Mouse (Mus musculus) heart, embryonic 11.5 days (tissue): ENCODE measurements around the gene Fbxl17. TPM values are rescaled to one million over a fixed set of nuclear protein-coding genes. Genes with fewer than 3 reads are reported as not detected.

ENCODE experiments used
- ATAC-seq: fragments of 200-750 bp; cut with Nextera tagmentation; replicated peaks from 2 replicates; pipeline ENCODE4 v1.8.0; 2017; ENCODE audit warnings: moderate library complexity; ENCODE audit not compliant: insufficient number of reproducible peaks, low FRiP score, low TSS enrichment
- H3K27ac ChIP-seq: fragments of 300-500 bp; sonication (generic); 2 replicates; pipeline ENCODE4 v1.5.1; 2014; ENCODE audit warnings: mild to moderate bottlenecking, low read depth, low read length
- H3K27me3 ChIP-seq: fragments of 300-500 bp; sonication (generic); 2 replicates; pipeline ENCODE4 v1.6.1; 2014; ENCODE audit warnings: mild to moderate bottlenecking, low read length, mixed read lengths; ENCODE audit not compliant: control insufficient read depth, insufficient read depth
- H3K36me3 ChIP-seq: fragments of 300-500 bp; sonication (generic); 2 replicates; pipeline ENCODE4 v1.6.1; 2014; ENCODE audit warnings: mild to moderate bottlenecking, low read length, moderate library complexity, mixed read lengths; ENCODE audit not compliant: control insufficient read depth, insufficient read depth
- H3K4me1 ChIP-seq: fragments of 300-500 bp; sonication (generic); 2 replicates; pipeline ENCODE4 v1.6.1; 2014; ENCODE audit warnings: low read length; ENCODE audit not compliant: control insufficient read depth, insufficient read depth
- H3K4me2 ChIP-seq: fragments of 300-500 bp; sonication (generic); 2 replicates; pipeline ENCODE4 v1.6.1; 2014; ENCODE audit warnings: mild to moderate bottlenecking, moderate library complexity
- H3K4me3 ChIP-seq: fragments of 300-500 bp; sonication (generic); 2 replicates; pipeline ENCODE4 v1.5.1; 2014; ENCODE audit warnings: low read depth, low read length
- H3K9ac ChIP-seq: fragments of 300-500 bp; sonication (generic); 2 replicates; pipeline ENCODE4 v1.6.1; 2014; ENCODE audit warnings: mild to moderate bottlenecking, low read depth, low read length, moderate library complexity
- H3K9me3 ChIP-seq: fragments of 300-500 bp; sonication (generic); replicated peaks from 2 replicates; pipeline ENCODE4 v1.6.1; 2016; ENCODE audit warnings: low read length; ENCODE audit not compliant: control insufficient read depth
- WGBS: fragments of 180-500 bp; shearing (Covaris S2); extraction: QIAGEN DNeasy Blood & Tissue Kit; methylation state at CpG from one replicate; pipeline ENCODE4 v1.1.7; 2014; ENCODE audit not compliant: insufficient replicate concordance; 5-methylcytosine and 5-hydroxymethylcytosine counted together
- polyA plus RNA-seq: library from polyadenylated mRNA; unstranded; fragments of >200 nt; fragmentation: Nextera tagmentation; extraction: Ambion mirVana; gene quantifications from 2 replicates; pipeline ENCODE4 v1.2.1, GENCODE M21; 2014

The Fbxl17 gene
- polyA plus RNA-seq, 1 experiment from 2014 or later, result 6.4 TPM

- H3K4me2 ChIP-seq, result no peak overlapping the region
- no peak for ATAC-seq
- no peak overlapping the region for H3K27ac ChIP-seq
- H3K9me3 ChIP-seq, result no peaks in the 10 kb centered on the region
- H3K36me3 ChIP-seq, result no peaks in the 10 kb centered on the region
- no peak overlapping the region for H3K4me3 ChIP-seq
- no peaks in the 10 kb centered on the region; the same call in 1 of the 2 replicates for H3K4me1 ChIP-seq
- H3K27me3 ChIP-seq, result no peaks in the 10 kb centered on the region
- WGBS, result 77% methylated on average over 10 of the region's 10 CpGs
- no peak overlapping the region for H3K9ac ChIP-seq
Measured at GRCm38 (mm10) chr17:63447691-63448090, 52.1 kb downstream of the Fbxl17 start.

GRCm38 (mm10) chr17:63446971-63447679, 52.7 kb downstream of the Fbxl17 start:
- H3K27ac ChIP-seq, result no peak overlapping the region
- 66% methylated on average over 10 of the region's 10 CpGs for WGBS

GRCm38 (mm10) chr17:63445212-63445611, 54.6 kb downstream of the Fbxl17 start:
- H3K9ac ChIP-seq, result no peak overlapping the region
- no peaks in the 10 kb centered on the region for H3K27me3 ChIP-seq
- no peaks in the 10 kb centered on the region for H3K9me3 ChIP-seq
- H3K4me3 ChIP-seq, result no peak overlapping the region
- no peaks in the 10 kb centered on the region; the same call in 1 of the 2 replicates for H3K4me1 ChIP-seq
- no peaks in the 10 kb centered on the region for H3K36me3 ChIP-seq
- WGBS, result 78% methylated on average over 4 of the region's 4 CpGs
- no peak overlapping the region for H3K27ac ChIP-seq
- H3K4me2 ChIP-seq, result no peak overlapping the region
- no peak for ATAC-seq

More at GRCm38 (mm10) chr17:63446971-63447679, 52.7 kb downstream of the Fbxl17 start:
- Histone ChIP-seq H3K4me1 (no peaks in the 10 kb centered on the region; the same call in 1 of the 2 replicates), H3K9ac (no peak overlapping the region), H3K9me3 (no peaks in the 10 kb centered on the region), H3K4me2 (no peak overlapping the region), H3K36me3 (no peaks in the 10 kb centered on the region), H3K4me3 (no peak overlapping the region), H3K27me3 (no peaks in the 10 kb centered on the region)
- ATAC-seq, result no peak

GRCm38 (mm10) chr17:63437424-63437823, 62.4 kb downstream of the Fbxl17 start:
- WGBS, result 87% methylated on average over 6 of the region's 6 CpGs

GRCm38 (mm10) chr17:63434081-63434480, 65.7 kb downstream of the Fbxl17 start:
- Histone ChIP-seq H3K27ac (no peak overlapping the region), H3K9me3 (no peaks in the 10 kb centered on the region), H3K4me3 (no peak overlapping the region), H3K4me2 (no peak overlapping the region), H3K27me3 (no peaks in the 10 kb centered on the region), H3K9ac (no peak overlapping the region), H3K36me3 (no peaks in the 10 kb centered on the region), H3K4me1 (no peaks in the 10 kb centered on the region; the same call in 1 of the 2 replicates)
- 54% methylated on average over 6 of the region's 6 CpGs for WGBS
- no peak for ATAC-seq

More at GRCm38 (mm10) chr17:63437424-63437823, 62.4 kb downstream of the Fbxl17 start:
- H3K9ac ChIP-seq, result no peak overlapping the region
- H3K9me3 ChIP-seq, result no peaks in the 10 kb centered on the region
- no peaks in the 10 kb centered on the region for H3K36me3 ChIP-seq
- H3K4me2 ChIP-seq, result no peak overlapping the region
- no peak for ATAC-seq
- no peaks in the 10 kb centered on the region for H3K4me1 ChIP-seq
- H3K27me3 ChIP-seq, result no peaks in the 10 kb centered on the region
- H3K27ac ChIP-seq, result no peak overlapping the region
- no peak overlapping the region for H3K4me3 ChIP-seq

GRCm38 (mm10) chr17:63431650-63432049, 68.2 kb downstream of the Fbxl17 start:
- no peak for ATAC-seq
- Histone ChIP-seq H3K4me2 (no peak overlapping the region), H3K27ac (no peak overlapping the region), H3K4me3 (no peak overlapping the region), H3K9ac (no peak overlapping the region), H3K27me3 (no peaks in the 10 kb centered on the region), H3K4me1 (no peaks in the 10 kb centered on the region; the same call in 1 of the 2 replicates), H3K9me3 (no peaks in the 10 kb centered on the region), H3K36me3 (no peaks in the 10 kb centered on the region)
- WGBS, result 57% methylated on average over 7 of the region's 7 CpGs

- H3K9ac ChIP-seq, result no peak overlapping the region
- ATAC-seq, result no peak
- H3K4me3 ChIP-seq, result peak overlapping the region; percentile 18
- H3K4me1 ChIP-seq, result no peaks in the 10 kb centered on the region; the same call in 1 of the 2 replicates
- no peaks in the 10 kb centered on the region for H3K9me3 ChIP-seq
- H3K27me3 ChIP-seq, result no peaks in the 10 kb centered on the region
- no peaks in the 10 kb centered on the region for H3K36me3 ChIP-seq
- WGBS, result 45% methylated on average over 17 of the region's 17 CpGs
- peak overlapping the region; percentile 49 for H3K4me2 ChIP-seq
- H3K27ac ChIP-seq, result no peak overlapping the region
Measured at GRCm38 (mm10) chr17:63430395-63431075, 69.3 kb downstream of the Fbxl17 start.

- WGBS, result 76% methylated on average over 4 of the region's 4 CpGs
- Histone ChIP-seq H3K4me3 (no peak overlapping the region), H3K4me2 (no peak overlapping the region), H3K4me1 (no peaks in the 10 kb centered on the region), H3K36me3 (no peaks in the 10 kb centered on the region), H3K9me3 (no peaks in the 10 kb centered on the region), H3K9ac (no peak overlapping the region), H3K27me3 (no peaks in the 10 kb centered on the region), H3K27ac (no peak overlapping the region)
- no peak for ATAC-seq
Measured at GRCm38 (mm10) chr17:63423851-63424250, 76.0 kb downstream of the Fbxl17 start.
